Mouse (Mus musculus): ENCODE measurements around the gene Zmym4.

Gene Zmym4

GRCm38 (mm10) chr4:126943421-126943820, 24.5 kb downstream of the Zmym4 start:
- no peak for DNase-seq (ENCODE audit: extremely low spot score)

DNA sequence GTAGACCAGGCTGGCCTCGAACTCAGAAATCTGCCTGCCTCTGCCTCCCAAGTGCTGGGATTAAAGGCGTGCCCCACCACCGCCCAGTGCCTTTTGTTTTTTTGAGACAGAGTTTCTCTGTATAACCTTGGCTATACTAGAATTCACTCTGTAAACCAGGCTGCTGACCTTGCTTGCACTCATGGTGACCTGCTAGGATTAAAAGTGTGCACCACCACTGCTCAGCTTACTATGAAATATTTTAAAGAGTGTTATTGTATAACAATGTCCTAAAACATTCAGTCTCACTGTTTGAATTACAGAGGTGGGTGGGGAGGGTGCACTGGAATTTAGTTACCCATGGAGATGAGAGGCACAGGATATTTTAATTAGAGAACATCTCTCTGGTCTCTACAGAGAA, 25.1 kb downstream of the Zmym4 start:
- no peak for DNase-seq (ENCODE audit: extremely low spot score)

- no peak for DNase-seq (ENCODE audit: extremely low spot score)
These were observed 40.2 kb downstream of the Zmym4 start for GRCm38 (mm10) chr4:126927701-126928100.

DNA sequence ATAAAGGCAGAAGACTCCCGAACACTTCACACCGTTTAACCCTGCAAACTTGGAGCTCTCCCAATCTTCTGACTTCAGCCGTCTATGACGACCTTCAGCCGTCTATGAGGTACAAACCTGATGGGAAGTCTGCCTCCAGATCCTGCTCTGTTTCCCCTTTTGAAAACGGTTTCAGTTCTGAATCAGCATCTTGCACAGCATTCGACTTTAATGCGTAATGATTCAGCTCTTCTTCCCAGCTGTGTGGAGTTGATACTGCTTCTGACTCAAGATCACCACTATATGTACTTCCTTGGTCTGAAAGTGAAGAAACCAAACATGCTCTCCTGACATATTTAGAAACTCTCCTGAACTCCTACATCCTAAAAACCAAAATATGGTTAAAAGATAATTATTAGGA, 78.1 kb downstream of the Zmym4 start:
- DNase-seq (ENCODE audit: extremely low spot score), result no peak

- DNase-seq (ENCODE audit: extremely low spot score), result no peak
These were observed 82.0 kb downstream of the Zmym4 start for GRCm38 (mm10) chr4:126885953-126886352.

GRCm38 (mm10) chr4:126883602-126884001, 84.3 kb downstream of the Zmym4 start:
- no peak for DNase-seq (ENCODE audit: extremely low spot score)

GRCm38 (mm10) chr4:126879560-126880275, 88.2 kb downstream of the Zmym4 start:
- DNase-seq (ENCODE audit: extremely low spot score), result no peak

- DNase-seq (ENCODE audit: extremely low spot score), result no peak
These were observed 95.2 kb downstream of the Zmym4 start for GRCm38 (mm10) chr4:126872717-126873116.

DNA sequence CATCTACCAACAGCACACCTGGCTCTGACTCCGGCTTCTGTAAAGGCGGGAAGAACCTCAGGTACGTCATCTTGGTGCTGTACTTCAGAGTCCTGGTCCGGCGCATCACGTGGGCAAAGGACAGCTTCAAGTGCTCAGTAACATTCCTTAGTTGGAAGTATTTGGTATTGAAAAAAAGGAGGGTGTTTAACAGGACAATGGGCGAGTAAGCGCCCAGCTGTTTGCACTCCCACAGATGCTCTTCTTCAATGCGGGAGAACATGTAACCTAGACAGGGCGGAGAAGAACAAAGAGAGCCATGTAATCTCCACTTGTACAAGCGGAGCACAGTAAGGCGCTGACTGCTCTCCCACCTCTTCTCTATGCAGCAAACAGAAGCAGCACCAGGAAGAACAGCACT, 99.2 kb downstream of the Zmym4 start:
- no peak for DNase-seq (ENCODE audit: extremely low spot score)

DNA sequence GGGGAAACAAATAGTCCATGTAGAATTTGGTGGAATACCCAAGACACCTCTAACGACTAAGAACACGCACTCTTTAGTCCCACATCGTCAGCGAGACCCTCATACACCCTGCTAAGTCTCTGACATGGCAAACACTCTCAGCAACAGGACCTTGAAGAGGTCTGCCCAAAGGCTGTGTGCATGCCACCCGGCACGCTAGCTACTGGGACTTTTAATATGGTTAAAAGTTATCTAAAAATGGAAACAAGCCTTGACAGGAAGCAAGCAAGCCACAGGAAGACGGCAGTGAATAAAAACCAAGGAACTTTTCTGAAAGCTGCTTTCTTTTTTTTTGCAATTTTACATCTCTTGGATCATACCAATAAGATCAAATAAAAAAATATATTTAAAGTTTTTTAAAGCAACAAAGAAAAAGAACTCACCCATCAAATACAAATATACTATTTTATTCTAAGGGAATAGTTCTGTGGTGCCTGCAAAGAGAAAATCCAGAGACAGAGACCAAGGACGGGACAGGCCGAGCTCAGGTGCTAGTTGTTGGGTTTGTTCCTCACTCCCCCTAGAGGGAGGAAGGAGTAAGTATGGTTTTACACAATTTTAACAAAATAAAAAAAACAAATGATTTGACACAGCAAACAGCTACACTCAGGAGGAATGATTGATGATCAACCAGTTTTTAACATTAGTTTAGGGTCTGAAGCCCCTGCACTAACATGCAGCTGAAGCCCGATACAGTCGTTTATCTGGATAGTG, 106.2 kb downstream of the Zmym4 start:
- no peak for DNase-seq (ENCODE audit: extremely low spot score)

DNA sequence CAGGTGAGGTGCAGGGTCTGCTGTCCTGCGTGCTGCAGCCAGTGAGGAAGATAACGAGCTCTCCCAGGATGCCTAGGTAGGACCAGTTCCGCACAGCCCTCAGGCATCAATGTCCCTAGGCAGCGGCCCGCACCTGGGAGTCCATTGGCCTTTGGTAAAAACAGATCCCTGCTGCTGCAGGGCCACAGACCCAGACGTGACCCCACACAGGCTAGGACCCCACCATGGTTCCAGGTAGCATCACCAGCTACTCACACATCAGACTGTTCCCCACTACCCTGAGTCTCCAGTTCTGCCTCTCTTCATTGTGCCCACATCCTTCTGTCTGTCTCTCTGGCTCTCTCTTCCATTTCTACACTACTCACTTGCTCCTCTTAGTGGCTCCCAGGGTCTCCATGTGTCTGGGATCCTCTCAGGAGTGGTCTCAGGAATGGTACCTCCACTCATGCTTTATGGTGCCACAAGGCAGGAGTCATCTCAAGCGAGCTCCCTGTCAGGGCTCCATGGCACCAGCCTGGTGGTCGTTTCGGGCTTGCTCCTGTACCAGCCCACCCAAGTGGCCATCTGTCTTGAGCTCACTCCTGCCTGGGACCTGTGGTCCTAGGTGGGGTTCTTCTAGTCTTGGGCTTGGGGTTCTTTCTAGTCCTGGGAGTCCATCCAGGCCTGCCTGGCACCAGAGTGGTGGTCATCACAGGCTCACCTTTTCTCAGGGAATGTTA, 107.5 kb downstream of the Zmym4 start:
- no peak for DNase-seq (ENCODE audit: extremely low spot score)

DNA sequence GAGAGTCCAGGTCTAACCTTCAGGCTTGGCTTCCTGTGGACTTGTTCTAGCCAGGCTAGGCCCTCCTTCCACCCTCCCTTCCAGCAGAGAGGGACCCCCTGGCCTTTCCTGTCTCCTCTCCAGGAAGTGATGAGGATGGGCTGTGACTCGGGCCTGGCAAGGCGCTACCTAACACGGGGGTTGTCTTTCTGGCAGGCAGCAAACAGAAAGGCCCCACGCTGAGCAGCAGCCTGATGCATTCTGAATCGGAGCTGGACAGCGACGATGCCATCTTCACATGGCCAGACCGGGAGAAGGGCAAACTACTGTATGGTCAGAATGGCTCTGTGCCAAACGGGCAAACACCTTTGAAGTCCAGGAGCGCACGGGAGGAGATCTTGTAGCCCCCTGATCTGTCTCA, 115.0 kb downstream of the Zmym4 start:
- DNase-seq (ENCODE audit: extremely low spot score), result no peak

DNA sequence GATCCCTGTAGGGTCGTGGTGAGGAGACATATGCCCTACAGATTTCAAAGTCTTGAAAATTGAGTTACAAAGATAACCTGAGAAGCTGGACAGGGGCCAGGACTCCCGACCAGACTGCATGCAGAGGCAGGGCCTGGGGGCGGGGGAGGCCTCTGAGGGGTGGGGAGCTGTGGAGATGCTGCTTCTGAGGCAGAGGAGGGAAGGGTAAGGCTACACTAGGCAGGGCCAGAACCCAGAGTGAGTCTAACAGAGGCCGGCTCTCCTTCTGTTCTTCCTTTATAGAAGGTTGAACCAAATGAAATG, 117.2 kb downstream of the Zmym4 start:
- DNase-seq (ENCODE audit: extremely low spot score), result no peak

DNA sequence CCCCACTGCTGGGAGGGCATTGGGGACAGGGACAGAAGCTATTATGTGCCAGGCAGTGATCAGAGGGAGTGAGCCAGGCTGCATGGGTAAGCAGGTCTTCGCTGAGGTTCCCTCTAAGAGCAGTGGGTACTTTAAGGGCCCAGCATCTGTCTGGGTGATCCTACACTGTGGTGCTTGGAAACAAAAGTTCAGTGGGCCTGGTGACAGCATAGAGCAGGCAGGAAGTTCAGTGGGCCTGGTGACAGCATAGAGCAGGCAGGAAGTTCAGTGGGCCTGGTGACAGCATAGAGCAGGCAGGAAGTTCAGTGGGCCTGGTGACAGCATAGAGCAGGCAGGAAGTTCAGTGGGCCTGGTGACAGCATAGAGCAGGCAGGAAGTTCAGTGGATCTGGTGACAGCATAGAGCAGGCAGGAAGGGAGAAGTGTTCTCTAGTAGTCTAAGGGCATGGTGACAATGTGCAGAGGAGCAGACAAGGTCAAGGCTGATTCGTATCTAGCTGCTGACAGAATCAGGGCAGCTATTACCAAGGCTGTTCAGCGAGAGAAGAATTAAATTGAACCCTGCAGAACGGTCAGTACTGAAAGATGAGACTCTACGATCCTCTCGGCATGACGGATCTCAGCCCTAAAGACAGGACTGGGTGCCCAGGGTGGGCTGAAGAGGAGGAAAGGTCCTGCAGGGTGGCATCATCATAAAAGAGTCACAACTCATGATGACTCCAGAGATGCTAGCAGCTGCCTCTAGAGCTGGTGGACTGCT, 117.7 kb downstream of the Zmym4 start:
- no peak for DNase-seq (ENCODE audit: extremely low spot score)

- DNase-seq (ENCODE audit: extremely low spot score), result no peak
These were observed 121.0 kb downstream of the Zmym4 start for GRCm38 (mm10) chr4:126846971-126847370.

GRCm38 (mm10) chr4:126845664-126846063, 122.3 kb downstream of the Zmym4 start:
- DNase-seq (ENCODE audit: extremely low spot score), result no peak

DNA sequence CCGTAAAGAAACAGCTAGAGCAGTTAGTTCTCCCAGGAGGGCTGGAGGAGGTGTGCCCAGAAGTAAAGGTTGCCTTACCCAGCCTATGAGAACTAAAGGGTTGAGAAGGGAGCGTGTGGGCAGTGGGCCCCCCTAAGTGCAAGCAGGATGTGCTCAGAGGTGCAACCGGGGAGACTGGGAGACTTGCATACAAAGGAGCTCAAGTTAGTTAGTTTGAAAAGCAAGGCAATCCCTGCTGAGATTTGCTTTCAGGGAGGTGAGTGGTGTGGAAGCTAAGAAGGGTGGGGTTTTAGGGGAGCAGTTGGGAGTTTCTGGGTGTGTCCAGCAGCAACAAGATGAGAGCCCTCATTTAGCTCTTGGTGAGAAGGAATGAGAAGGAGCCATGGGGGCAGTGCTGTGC, 125.0 kb downstream of the Zmym4 start:
- no peak for DNase-seq (ENCODE audit: extremely low spot score)

DNA sequence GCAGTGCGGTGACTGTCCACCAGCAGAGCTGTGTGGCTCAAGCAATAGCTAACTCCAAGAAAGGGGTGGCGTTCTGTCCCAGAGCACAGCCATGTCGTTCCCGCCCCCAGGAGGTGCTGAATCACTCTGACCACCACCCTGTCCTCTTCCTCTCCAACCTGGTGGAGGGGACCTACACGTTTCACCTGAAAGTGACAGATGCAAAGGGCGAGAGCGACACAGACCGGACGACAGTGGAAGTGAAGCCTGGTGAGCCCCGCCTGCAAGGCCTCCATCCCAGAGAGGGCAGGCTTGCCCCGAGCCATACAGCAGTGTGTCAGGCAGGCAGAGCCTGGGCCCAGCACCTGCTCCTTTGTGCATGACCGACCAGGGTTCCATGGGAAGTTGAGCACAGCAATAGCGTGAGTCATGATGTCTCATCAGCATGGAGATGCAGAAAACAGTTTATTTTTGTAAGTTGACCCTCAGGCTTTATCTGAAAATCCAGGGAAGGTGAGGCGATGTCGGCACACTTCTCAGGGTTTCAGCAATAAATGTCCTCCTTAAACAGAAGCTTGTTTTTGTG, 126.9 kb downstream of the Zmym4 start:
- no peak for DNase-seq (ENCODE audit: extremely low spot score)

DNA sequence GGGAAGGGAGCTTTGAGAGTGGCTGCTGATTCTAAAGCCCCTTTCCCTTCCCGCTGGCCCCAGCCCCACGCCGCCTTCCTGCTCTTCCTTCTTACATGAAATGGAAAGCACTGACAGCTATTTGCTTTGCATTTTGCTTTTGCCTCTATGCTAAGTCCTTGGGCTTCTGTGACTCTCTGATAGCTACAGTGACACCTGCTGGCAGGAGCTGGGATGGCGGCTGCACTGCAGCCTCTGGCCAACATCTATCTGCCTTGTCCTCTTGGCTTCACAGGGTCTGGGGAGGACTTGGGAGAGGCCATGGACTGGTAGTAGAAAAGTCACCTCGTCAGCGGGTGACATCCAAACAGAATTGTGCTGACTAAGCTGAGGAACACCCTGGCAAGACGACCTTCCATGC, 128.1 kb downstream of the Zmym4 start:
- DNase-seq (ENCODE audit: extremely low spot score), result peak; percentile 82

GRCm38 (mm10) chr4:126838799-126839198, 129.1 kb downstream of the Zmym4 start:
- no peak for DNase-seq (ENCODE audit: extremely low spot score)

DNA sequence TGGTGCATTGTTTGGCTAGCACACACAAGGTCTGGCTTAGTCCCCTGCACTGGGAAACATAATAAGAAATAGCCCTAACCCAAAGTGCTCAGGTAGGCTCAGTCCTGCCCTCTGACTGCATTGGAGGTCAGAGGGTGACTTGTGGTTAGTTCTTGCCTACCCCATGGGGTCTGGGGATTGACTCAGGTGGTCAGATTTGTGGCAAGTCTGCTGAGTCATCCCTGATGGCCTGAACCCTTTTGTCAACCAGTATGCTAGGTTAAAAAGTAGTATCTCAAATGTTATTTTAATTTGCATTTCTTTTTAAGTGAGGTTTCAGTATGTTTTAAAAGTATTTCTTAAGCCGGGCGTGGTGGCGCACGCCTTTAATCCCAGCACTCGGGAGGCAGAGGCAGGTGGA, 136.8 kb downstream of the Zmym4 start:
- DNase-seq (ENCODE audit: extremely low spot score), result no peak

GRCm38 (mm10) chr4:126823917-126824316, 144.0 kb downstream of the Zmym4 start:
- no peak for DNase-seq (ENCODE audit: extremely low spot score)
